In the genomic region with DNA sequence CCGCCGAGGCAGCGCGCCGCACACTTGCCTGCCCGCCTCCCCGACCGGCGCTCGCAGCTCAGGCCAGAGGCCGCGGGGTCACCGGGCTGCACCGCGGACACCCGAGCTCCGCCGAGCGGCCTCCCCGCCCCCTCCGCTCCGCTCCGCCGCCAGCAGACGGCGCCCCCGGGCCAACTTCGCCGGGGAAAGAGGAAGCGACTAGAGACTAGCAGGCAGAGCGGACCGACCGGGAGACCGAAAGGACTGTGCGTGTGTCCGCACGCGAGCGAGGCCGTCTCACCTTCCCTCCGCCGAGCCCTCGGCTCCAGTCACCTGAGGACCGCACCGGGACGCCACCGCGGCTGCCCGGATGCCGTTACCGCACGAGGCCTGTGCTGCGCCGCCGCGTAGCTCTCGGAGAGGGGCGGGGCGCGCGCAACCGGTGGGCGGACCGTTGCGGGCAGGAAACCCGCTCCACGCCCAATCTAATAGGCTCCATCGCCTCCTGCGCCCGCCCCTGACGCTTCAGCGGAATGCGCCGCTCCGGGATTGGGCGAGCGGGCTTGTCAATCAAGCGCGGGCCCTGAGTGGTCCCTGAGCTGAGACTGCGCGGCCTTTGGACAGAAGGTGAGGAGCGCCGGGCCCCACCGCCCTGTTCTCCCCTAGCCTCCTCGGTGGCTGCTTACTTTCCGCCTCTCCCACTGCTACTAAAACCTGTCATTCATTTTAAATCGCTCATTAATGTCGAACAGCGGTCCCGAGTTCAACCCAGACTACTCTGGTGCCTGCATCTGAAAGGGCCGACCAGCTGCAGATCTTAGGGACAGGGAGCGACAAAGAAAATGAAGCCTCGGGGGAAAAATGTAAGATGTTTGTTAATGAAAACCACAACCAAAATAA, we compare ENCODE assay signal across 8 mouse cellular contexts. TPM values are rescaled to one million over a fixed set of nuclear protein-coding genes. Genes with fewer than 3 reads are reported as not detected.
A peak's percentile ranks its signal among the peaks of the same experiment; 100 is the strongest.
DNase-seq lines count a peak whose midpoint lies in the region; ATAC-seq and TF ChIP-seq lines count a peak whose summit lies in the region.

A gene (minus strand): TSS at position 420 of the 879 bp plus-strand sequence.

- no peaks in the 10 kb centered on the region; the same call in 1 of the 2 replicates for H3K4me1 ChIP-seq in bone marrow, adult 2 months (ENCODE audit: control insufficient read depth, insufficient read depth, low read length)
- H3K4me1 ChIP-seq in embryonic facial prominence, embryonic 15.5 days: peaks cover 7% of the 10 kb centered on the region
- H3K4me1 ChIP-seq in limb, embryonic 14.5 days (ENCODE audit: control insufficient read depth, insufficient read depth, low read length): peaks cover 9% of the 10 kb centered on the region; the same call in 1 of the 2 replicates
- H3K4me1 ChIP-seq in midbrain, postnatal 0 days (ENCODE audit: insufficient read depth, low read length): peaks cover 10% of the 10 kb centered on the region

- peak within 1 kb of the TSS; percentile 100 for H3K27ac ChIP-seq in bone marrow, adult 2 months (ENCODE audit: control insufficient read depth, insufficient read depth, low read depth, low read length, poor library complexity)
- peak within 1 kb of the TSS; percentile 93 for H3K27ac ChIP-seq in embryonic facial prominence, embryonic 15.5 days (replicated peaks)
- H3K27ac ChIP-seq in limb, embryonic 14.5 days (replicated peaks; ENCODE audit: low read depth, low read length): peak within 1 kb of the TSS; percentile 92
- peak within 1 kb of the TSS; percentile 95 for H3K27ac ChIP-seq in midbrain, postnatal 0 days (ENCODE audit: low read depth, low read length)

- DNase-seq in 416B (ENCODE audit: low read depth): peak; percentile 97
- DNase-seq in heart, adult 8-10 months (ENCODE audit: low spot score): peak; percentile 98
- peak; percentile 99 for DNase-seq in kidney, adult 9 months
- DNase-seq in limb, embryonic 14.5 days (ENCODE audit: low spot score): peak; percentile 99
- DNase-seq in midbrain, postnatal 0 days (ENCODE audit: low spot score): peak; percentile 99
- peak; percentile 98 to 99 for DNase-seq in spleen, postnatal 14 days (ENCODE audit: low spot score in 2 of 2)

- under 1% methylated on average over 93 of the region's 93 CpGs for WGBS in bone marrow, adult 2 months
- under 1% methylated on average over 93 of the region's 93 CpGs for WGBS in embryonic facial prominence, embryonic 15.5 days
- WGBS in limb, embryonic 14.5 days: 4% methylated on average over 68 of the region's 93 CpGs
- under 1% methylated on average over 93 of the region's 93 CpGs for WGBS in midbrain, postnatal 0 days

- peak; percentile 46; the same call in 1 of the 2 replicates for TF ChIP-seq POLR2A in bone marrow, adult 2 months (IDR thresholded peaks at IDR 0.05; ENCODE audit: borderline replicate concordance, control insufficient read depth, low read depth, low read length)
- peak; percentile 56; the same call in 1 of the 2 replicates for TF ChIP-seq POLR2A in limb, embryonic 14.5 days (IDR thresholded peaks at IDR 0.05; ENCODE audit: borderline replicate concordance, extremely low read depth, insufficient read depth, insufficient read length)

- H3K27me3 ChIP-seq in embryonic facial prominence, embryonic 15.5 days: no peaks in the 10 kb centered on the region
- H3K27me3 ChIP-seq in limb, embryonic 14.5 days (ENCODE audit: control insufficient read depth, insufficient read depth, low read length): no peaks in the 10 kb centered on the region
- H3K27me3 ChIP-seq in midbrain, postnatal 0 days (ENCODE audit: insufficient read depth, low read length): no peaks in the 10 kb centered on the region

- peak within 1 kb of the TSS; percentile 76 for H3K9ac ChIP-seq in embryonic facial prominence, embryonic 15.5 days
- peak within 1 kb of the TSS; percentile 86 for H3K9ac ChIP-seq in limb, embryonic 14.5 days (ENCODE audit: low read depth, low read length, severe bottlenecking)
- peak within 1 kb of the TSS; percentile 87 for H3K9ac ChIP-seq in midbrain, postnatal 0 days (replicated peaks; ENCODE audit: low read length, poor library complexity, severe bottlenecking)

- peak within 1 kb of the TSS; percentile 76 for H3K4me2 ChIP-seq in embryonic facial prominence, embryonic 15.5 days (replicated peaks)
- peak within 1 kb of the TSS; percentile 63 for H3K4me2 ChIP-seq in limb, embryonic 14.5 days (replicated peaks; ENCODE audit: low read depth, low read length, severe bottlenecking)
- H3K4me2 ChIP-seq in midbrain, postnatal 0 days (ENCODE audit: low read depth, low read length, poor library complexity, severe bottlenecking): peak within 1 kb of the TSS; percentile 79

- H3K36me3 ChIP-seq in embryonic facial prominence, embryonic 15.5 days: peaks cover 8% of the 10 kb centered on the region
- no peaks in the 10 kb centered on the region for H3K36me3 ChIP-seq in limb, embryonic 14.5 days (ENCODE audit: control insufficient read depth, insufficient read depth, low read length)
- no peaks in the 10 kb centered on the region for H3K36me3 ChIP-seq in midbrain, postnatal 0 days (ENCODE audit: insufficient read depth, low read length)

- H3K9me3 ChIP-seq in embryonic facial prominence, embryonic 15.5 days (replicated peaks): 0 out of 2 replicates have a peak, but pooled peaks cover 3% of the 10 kb centered on the region
- H3K9me3 ChIP-seq in limb, embryonic 14.5 days (ENCODE audit: control insufficient read depth, low read length): 0 out of 2 replicates have a peak, but pooled peaks cover 6% of the 10 kb centered on the region
- H3K9me3 ChIP-seq in midbrain, postnatal 0 days (ENCODE audit: low read length): 0 out of 2 replicates have a peak, but pooled peaks cover 2% of the 10 kb centered on the region

- ATAC-seq in embryonic facial prominence, embryonic 15.5 days (ENCODE audit: insufficient number of reproducible peaks, low FRiP score, low TSS enrichment, low read depth): peak; percentile 100
- peak; percentile 99 for ATAC-seq in limb, embryonic 14.5 days (ENCODE audit: low FRiP score, low read depth)
- peak; percentile 100 for ATAC-seq in midbrain, postnatal 0 days (ENCODE audit: low FRiP score)

- H3K4me3 ChIP-seq in bone marrow, adult 2 months (replicated peaks; ENCODE audit: control insufficient read depth, low read depth, low read length): peak within 1 kb of the TSS; percentile 100
- peak within 1 kb of the TSS; percentile 99 for H3K4me3 ChIP-seq in embryonic facial prominence, embryonic 15.5 days (replicated peaks)
- peak within 1 kb of the TSS; percentile 89 for H3K4me3 ChIP-seq in limb, embryonic 14.5 days (replicated peaks; ENCODE audit: low read length)
- peak within 1 kb of the TSS; percentile 97 for H3K4me3 ChIP-seq in midbrain, postnatal 0 days (ENCODE audit: low read depth, low read length)

- peak; percentile 51; the same call in 1 of the 2 replicates for TF ChIP-seq CTCF in bone marrow, adult 2 months (IDR thresholded peaks at IDR 0.05; ENCODE audit: control insufficient read depth, insufficient read depth, low read length)
- TF ChIP-seq CTCF in midbrain, postnatal 0 days (IDR thresholded peaks at IDR 0.05): peak; percentile 72

RNA-seq across cellular contexts. Expression of the gene that starts here (rescaled TPM):
- polyA plus RNA-seq in bone marrow, adult 2 months (2011; ENCODE audit: insufficient read depth, insufficient read length, low replicate concordance, missing spikeins): 13.2 and 21.5 TPM in 2 replicates
- polyA plus RNA-seq in embryonic facial prominence, embryonic 15.5 days (2015; fragmentation: Nextera tagmentation; extraction: Ambion mirVana): 63.6 and 64.2 TPM in 2 replicates
- 10 to 100 TPM; 37.5 to 45.2 (median 42.9) TPM for total RNA-seq in heart, adult 8-10 months (2022)
- 26.5 and 49.3 TPM in 2 replicates for polyA plus RNA-seq in limb, embryonic 14.5 days (2012; rRNA removed)
- polyA plus RNA-seq in limb, embryonic 14.5 days (2014; fragmentation: Nextera tagmentation; extraction: Ambion mirVana): 67.3 and 83.7 TPM in 2 replicates
- total RNA-seq in midbrain, postnatal 0 days (2014; rRNA removed): 14.8 and 16.9 TPM in 2 replicates
- 41.3 and 45.6 TPM in 2 replicates for polyA plus RNA-seq in midbrain, postnatal 0 days (2015; fragmentation: Nextera tagmentation; extraction: Ambion mirVana)

Comparison
In these comparisons a context has a peak if more than half of its experiments do, and no peak if none do; other contexts are left out.
1. Peak in every context shown above with its lines: DNase-seq, ATAC-seq, H3K4me3 ChIP-seq and H3K27ac ChIP-seq.